Mouse (Mus musculus): Measurements from ENCODE around the gene Sycp1. TPM values are rescaled to one million over a fixed set of nuclear protein-coding genes. Genes with fewer than 3 reads are reported as not detected.

Sycp1 gene
- polyA plus RNA-seq (2014; fragmentation: Illumina TruSeq; extraction: RNeasy Lipid Tissue Mini Kit (QIAGEN cat#74804); ENCODE audit: insufficient read depth, low read depth, low replicate concordance) = 0.48 TPM

GRCm38 (mm10) chr3:102935451-102936354 is at the start of gene Sycp1:
Gene Sycp1 (minus strand): TSS chr3:102936100.

GRCm38 (mm10) chr3:102964033-102964432 is 28.1 kb upstream of the Sycp1 start, which contains the start of gene Nr1h5:
Gene Nr1h5 (minus strand): TSS chr3:102964133.

GRCm38 (mm10) chr3:102782618-102783017 is 153.3 kb downstream of the Sycp1 start, which contains the start of gene Tshb:
Gene Tshb (minus strand): TSS chr3:102782718.

Other genes starting within 250 kb of the Sycp1 start
- gene Tspan2, start 201.6 kb downstream of the Sycp1 start, polyA plus RNA-seq (2014; fragmentation: Illumina TruSeq; extraction: RNeasy Lipid Tissue Mini Kit (QIAGEN cat#74804); ENCODE audit: insufficient read depth, low read depth, low replicate concordance) = 56.2 TPM
- gene Tshb, start 153.4 kb downstream of the Sycp1 start, polyA plus RNA-seq (2014; fragmentation: Illumina TruSeq; extraction: RNeasy Lipid Tissue Mini Kit (QIAGEN cat#74804); ENCODE audit: insufficient read depth, low read depth, low replicate concordance) = 0.93 TPM
- gene Nr1h5, start 28.0 kb upstream of the Sycp1 start, polyA plus RNA-seq (2014; fragmentation: Illumina TruSeq; extraction: RNeasy Lipid Tissue Mini Kit (QIAGEN cat#74804); ENCODE audit: insufficient read depth, low read depth, low replicate concordance) = 0.15 TPM
- gene Sike1, start 59.6 kb upstream of the Sycp1 start, polyA plus RNA-seq (2014; fragmentation: Illumina TruSeq; extraction: RNeasy Lipid Tissue Mini Kit (QIAGEN cat#74804); ENCODE audit: insufficient read depth, low read depth, low replicate concordance) = 32.5 TPM
- gene Csde1, start 84.3 kb upstream of the Sycp1 start, polyA plus RNA-seq (2014; fragmentation: Illumina TruSeq; extraction: RNeasy Lipid Tissue Mini Kit (QIAGEN cat#74804); ENCODE audit: insufficient read depth, low read depth, low replicate concordance) = 122 TPM
- gene Nras, start 122.2 kb upstream of the Sycp1 start, polyA plus RNA-seq (2014; fragmentation: Illumina TruSeq; extraction: RNeasy Lipid Tissue Mini Kit (QIAGEN cat#74804); ENCODE audit: insufficient read depth, low read depth, low replicate concordance) = 31.8 TPM
- gene Ampd1, start 137.9 kb upstream of the Sycp1 start, polyA plus RNA-seq (2014; fragmentation: Illumina TruSeq; extraction: RNeasy Lipid Tissue Mini Kit (QIAGEN cat#74804); ENCODE audit: insufficient read depth, low read depth, low replicate concordance) = 1.4 TPM
- gene Dennd2c, start 166.5 kb upstream of the Sycp1 start, polyA plus RNA-seq (2014; fragmentation: Illumina TruSeq; extraction: RNeasy Lipid Tissue Mini Kit (QIAGEN cat#74804); ENCODE audit: insufficient read depth, low read depth, low replicate concordance) = 2.0 TPM
- gene Bcas2, start 235.6 kb upstream of the Sycp1 start, polyA plus RNA-seq (2014; fragmentation: Illumina TruSeq; extraction: RNeasy Lipid Tissue Mini Kit (QIAGEN cat#74804); ENCODE audit: insufficient read depth, low read depth, low replicate concordance) = 55.7 TPM

Measured in lung, adult 10 weeks (tissue).